Mouse (Mus musculus): Measurements from ENCODE around the gene Pkn2.
A peak's percentile ranks its signal among the peaks of the same experiment; 100 is the strongest.

Gene Pkn2

DNA sequence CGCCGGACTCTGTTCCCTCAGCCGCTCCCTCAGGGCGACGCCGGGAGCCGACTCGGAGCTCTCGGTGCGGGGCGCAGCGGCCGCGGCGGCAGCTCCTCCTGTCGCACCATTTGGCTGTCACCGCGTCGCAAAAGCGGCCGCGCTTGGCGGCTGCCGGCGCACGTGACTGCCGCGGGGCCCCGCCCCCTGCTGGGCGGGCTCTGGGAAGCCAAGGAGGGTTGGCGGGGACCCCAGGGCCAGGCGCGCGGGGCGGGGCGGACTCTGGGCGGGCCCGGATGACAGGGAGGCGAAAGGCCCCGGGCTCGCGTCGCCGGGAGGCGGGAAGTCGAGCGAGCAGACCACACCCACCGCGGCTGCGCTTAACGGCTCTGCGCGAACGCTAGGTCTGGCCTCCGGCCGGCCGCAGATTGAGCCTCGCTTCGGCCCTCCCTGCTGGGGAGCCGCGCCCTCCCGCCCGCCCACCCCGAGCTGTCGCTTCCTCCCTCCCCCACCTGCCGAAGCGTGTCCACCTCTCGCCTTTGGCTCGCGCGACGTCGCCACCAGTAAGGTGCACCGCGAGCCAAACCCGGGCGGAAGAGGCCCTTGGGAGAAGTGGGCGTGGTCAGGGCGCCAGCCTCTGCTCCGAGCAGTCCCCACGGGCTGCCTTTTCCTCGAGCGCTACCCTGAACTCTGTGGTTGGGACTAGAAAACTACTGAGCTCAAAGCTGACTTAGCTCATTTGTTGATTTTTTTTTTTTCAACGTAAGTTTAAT, at the start of gene Pkn2:
Gene Pkn2, minus strand, starts transcription at position 133 of the 752 bp plus-strand sequence.
- peak; percentile 100 for DNase-seq

DNA sequence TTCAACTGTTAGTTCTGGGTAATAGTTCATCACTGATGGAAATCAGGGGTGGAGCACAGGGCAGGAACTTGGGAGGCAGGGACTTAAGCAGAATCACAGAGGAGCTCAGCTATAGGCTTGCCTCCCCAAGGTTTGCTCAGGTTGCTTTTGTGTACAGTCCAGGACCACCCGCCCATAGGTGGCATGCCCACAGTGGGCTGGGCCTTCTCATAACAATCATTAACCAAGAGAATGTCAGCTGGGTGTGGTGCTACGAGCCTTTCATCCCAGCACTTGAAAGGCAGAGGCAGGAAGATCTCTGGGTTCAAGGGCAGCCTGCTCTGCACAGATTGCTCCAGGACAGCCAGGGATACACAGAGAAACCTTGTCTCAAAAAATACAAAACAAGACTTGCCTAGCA, 48.1 kb upstream of the Pkn2 start:
- no peak for DNase-seq

DNA sequence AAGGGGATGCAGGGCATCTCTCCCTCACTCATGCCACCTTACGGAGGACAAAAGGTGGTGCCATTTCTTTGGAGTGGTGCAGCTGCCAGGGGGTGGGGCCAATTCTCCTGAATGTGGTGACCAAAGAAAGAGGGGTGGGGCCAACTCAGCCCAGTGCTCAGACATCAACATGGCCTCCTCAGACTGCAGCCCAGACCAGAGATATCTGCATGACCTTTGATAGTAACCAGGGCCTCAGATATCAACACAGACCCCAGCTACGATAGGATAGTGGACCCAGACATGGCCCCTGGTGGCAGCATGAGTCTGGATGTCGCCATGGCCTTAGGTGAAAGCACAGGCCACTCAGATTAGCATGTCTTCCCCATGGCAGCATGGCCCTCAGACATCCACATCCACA, 45.5 kb upstream of the Pkn2 start:
- DNase-seq, result no peak

DNA sequence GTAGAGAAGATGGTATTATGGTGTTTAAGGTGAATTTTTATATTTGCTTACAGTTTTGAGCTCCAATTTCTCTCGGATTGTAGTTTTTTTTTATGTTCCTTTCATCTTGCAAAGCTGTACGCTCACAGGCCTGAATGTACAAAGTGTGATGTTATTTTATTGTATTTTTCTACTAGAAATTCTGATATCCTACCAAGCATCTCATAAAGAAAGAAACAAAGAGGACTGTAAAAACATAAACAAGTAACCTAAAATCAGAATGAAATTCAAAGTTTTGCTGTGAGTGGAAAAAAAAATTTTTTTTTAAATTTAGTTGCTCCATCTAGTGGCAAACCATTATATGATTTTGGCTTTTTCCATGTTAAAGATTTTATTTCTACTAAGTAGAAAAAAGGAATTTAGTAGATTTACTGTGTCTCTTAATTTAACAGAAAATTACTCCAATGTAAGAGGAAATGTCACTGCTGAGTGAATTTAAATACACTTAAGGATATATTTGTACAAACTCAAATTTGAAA, 43.1 kb upstream of the Pkn2 start:
- no peak for DNase-seq

DNA sequence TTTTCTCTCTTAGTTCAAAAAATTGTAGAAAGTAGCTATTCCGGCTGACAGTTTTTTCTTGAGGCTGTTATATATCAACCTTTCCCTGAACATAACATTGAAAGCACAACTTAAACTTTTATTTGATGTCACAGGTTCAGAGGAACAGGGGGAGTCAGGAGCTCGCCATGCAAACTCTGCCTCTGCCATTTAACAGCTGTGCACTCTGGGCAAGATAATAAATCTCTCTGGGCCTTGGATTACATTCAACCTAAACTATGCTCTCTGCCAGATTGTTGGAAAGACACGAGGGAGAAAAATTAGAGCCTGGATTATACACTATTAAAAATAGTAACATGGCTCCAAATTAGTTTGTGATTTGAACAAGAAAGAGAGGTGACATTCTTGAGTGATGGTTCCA, 37.3 kb upstream of the Pkn2 start:
- DNase-seq, result peak; percentile 41

DNA sequence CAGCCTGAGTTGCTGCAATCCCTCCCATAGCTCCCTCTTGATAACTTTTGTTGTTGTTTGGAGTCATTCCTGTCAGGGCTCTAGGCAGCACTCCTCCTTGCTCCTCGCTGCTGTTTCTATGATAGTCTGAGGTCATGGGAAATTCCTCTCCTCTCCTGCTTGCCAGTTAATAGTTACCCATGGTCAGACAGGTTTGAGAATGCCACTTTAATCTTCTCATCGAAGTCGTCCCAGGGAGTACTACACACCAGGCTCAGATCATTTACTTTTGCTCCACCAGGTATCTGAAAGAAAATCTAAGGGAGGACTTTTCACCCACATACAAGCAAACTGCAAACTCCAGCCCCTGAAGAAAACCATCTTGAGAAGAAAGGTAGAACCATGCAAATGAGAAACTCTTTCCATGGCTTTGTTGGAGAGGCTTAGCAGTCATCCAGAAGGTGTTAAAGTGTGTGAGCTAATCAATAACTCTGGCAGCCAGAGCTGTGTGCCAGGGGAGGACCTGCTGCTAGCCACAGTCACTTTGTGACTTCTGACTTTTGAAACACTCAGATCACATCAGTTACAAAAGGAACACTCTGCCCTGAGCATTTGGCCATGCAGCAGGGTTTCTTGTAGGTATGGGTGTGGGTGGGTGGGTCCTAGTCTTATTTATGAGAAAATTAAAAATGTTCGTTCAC, 36.1 kb upstream of the Pkn2 start:
- DNase-seq, result peak; percentile 52

DNA sequence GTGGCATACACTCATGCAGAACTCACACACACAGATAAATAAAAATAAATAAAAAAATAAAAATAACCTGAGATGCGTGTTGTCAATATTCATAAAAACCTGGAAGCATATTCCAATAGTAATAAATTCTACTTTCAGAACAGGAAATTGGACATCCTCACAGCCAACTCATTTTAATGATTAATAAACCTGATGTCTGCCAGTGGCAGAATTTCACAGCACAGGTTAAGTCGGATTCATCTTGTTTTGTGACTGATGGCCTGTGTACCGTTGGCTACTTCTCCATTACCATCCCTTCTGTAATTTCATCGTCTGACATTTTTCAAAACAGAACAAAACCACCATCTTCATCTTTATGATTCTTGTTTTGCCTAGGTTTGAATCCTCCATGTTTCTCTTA, 35.4 kb upstream of the Pkn2 start:
- no peak for DNase-seq

DNA sequence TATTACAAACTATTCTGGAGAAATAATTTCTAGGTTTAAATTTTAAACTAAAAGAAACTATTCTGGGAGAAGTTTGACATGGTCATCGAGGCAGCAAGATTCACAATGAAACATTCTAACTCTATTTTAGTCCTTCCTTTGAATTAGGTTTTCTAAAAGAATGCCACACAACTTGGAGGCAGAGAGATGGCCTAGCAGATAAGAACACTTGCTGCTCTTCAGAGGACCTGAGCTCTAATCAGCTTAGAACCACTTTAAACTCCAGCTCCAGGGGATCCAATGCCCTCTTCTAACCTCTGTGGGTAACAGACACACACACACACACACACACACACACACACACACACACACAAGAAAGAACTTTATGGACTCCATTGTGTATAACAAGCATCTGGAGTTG, 31.5 kb upstream of the Pkn2 start:
- no peak for DNase-seq

DNA sequence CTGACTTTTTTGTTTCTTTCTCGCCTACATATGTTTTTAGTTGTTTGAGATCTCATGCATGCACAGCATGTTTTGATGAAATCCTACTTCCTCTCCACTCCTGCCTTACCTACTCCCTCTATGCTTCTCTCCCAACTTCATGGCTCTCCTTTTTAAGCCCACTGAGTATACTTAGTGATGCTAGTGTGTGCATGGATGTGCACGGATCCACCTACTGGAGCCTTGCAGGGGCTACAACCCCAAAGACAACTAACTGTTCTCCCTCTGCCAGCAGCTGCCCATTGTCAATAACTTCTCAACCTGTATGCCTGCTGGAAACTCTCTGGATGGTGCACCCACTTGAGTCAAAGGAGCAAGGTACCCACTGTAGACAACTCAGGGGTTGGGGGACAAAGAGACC, 17.9 kb upstream of the Pkn2 start:
- DNase-seq, result no peak

DNA sequence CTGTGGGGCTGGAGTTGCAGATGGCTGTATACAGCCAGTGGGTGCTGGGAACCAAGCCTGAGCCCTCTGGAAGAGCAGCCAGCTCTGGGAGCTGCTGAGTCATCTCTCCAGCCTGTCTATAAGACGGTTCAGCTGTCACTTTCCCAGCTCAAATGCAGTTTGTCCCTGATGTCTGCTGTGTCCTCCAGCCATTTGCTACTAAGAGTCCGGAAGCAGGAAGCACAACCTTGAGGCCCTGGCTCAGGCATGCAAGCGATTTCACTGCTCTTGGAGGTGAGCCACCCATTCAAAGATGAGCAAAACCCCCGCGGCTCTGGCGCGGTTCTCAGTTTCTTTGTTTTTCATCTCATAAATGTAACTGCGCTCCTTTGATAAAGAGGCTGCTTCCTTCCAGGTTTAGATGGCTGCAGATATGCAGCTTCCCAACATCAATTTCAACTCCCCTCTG, 17.2 kb upstream of the Pkn2 start:
- DNase-seq, result peak; percentile 93

DNA sequence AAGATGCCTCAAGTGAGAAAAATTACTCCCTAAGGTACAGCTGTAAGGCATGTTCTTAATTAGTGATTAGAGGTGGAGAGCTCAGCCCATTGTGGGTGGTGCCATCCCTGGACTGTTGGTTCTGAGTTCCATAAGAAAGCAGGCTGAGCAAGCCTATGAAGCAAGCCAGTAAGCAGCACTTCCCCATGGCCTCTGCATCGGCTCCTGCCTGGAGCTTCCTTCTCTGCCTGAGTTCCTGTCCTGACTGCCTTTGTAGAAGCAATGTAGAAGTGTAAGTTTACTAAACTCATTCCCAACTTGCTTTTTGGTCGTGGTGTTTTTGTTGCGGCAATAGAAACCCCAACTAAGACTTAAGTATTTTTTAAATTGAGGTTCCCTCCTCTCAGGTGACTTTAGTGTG, 8.6 kb upstream of the Pkn2 start:
- DNase-seq, result no peak

DNA sequence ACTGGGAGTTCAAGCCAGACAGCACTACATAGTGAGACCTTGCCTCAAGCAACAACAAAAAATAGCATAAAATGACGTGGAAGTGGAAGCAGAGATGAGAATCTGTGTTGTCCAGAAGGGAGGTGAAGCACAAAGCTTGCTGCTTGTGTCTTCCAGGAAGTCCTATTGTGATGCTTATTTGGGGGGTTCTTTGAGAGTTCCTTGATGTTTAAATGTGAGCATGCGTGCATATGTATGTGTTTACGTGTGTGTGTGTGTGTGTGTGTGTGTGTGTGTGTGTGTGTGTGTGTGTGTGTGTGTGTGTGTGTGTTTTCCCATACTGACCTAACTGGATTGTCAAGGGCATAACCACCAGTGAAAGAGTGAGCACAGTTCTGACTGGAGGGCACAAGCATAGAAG, 5.2 kb upstream of the Pkn2 start:
- no peak for DNase-seq

DNA sequence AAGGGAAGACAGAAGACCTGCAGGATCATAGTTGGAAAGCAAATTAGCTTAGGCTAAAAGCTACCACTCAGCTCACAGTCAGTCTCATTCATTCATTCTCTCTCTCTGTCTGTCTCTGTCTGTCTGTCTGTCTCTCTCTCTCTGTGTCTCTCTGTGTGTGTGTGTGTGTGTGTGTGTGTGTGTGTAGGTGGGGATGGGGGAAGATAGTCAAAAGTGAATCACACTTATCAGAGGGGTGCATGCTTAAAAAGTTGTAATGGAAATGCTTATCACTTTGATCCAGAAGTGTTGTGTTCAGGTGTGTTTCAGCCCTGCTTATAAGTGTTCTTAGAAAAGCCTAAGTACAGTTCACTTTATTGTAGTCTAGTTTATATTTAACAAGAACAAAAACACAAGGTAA, 2.8 kb upstream of the Pkn2 start:
- DNase-seq, result no peak

DNA sequence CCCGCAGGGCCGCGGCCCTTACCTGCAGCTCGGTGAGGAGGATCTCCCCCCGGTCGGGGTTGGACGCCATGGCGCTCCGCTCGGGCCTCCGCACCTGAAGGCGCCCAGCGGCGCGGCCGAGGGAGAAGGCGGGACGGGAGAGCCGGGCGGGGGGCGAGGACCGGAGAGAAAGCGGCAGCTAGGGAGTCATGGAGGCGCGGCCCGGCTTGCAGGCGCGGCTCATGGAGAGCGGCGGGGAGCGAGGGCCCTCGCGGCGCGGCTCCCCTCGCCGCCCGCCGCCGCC, 274 bp downstream of the Pkn2 start:
- no peak for DNase-seq

DNA sequence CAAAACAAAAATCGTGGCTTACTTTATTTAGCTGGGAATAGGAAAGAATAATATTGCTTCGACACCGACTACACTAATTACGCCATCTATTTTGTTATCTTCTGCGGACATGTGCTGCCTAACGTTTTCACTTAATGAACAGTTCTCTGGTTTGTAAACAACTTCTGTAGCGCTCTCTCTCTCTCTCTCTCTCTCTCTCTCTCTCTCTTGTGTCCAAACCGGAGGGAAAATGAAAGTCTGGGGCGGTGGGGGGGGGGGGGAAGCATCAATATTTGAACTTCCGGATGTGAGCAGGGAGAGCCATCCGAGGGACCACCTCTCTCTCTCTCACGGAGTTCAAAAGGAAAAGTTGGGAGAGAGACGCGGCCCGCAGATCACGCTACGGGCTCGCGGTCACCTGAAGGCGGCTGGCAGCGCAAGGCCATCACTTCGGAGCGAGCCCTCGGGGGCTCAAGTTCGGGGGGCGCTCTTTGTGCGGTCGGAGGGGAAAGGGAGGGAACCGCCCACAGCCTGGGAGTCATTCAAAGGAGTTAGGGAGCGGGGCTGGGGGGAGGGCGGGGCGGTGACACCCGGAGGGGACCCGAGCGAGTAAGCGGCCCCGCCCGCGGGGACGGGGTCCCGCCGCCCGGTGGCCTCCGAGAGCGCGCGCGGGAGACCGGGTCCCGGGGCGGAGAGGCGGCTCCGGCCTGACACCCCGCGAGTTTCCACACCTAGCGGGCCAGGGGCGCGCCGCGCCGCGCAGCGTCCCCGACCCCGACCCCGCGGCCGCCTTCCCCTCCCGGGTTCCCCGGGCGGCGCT, 815 bp downstream of the Pkn2 start:
- DNase-seq, result no peak

DNA sequence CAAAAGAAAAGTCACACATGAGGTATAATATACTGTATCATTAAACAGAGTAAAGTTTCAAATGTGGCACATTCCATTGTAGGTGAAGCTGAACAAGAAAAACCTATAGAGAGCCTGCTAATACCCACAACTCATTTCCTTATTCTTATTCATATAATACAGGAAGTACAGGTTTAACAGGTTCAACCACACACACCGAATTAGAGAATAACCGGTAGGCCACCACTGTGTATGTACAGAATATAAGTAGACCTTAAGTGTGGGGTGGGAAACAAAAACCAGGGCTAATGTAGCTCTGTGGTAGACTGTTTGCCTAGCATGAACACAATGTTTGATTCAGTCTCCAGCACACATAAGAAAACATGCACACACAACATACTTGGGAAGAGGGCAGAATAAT, 18.6 kb downstream of the Pkn2 start:
- DNase-seq, result no peak

DNA sequence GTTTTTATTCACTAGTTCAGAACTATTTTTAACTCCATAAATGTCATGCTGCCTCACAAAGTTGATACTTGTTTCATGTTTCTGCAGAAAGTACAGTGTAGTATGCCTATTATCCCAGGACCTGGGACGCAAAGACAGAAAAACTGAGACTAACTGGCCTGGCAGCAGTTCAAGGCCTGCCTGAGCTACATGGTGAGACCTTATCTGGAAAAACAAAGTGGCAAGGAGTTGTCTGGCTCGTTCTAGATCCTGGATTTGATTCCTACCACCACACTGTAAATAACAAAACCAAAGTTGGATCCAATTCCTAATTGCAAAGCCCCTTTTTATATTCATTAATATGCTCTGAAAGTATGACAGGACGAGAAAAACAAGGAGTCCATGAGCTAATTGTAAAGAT, 25.0 kb downstream of the Pkn2 start:
- DNase-seq, result no peak

DNA sequence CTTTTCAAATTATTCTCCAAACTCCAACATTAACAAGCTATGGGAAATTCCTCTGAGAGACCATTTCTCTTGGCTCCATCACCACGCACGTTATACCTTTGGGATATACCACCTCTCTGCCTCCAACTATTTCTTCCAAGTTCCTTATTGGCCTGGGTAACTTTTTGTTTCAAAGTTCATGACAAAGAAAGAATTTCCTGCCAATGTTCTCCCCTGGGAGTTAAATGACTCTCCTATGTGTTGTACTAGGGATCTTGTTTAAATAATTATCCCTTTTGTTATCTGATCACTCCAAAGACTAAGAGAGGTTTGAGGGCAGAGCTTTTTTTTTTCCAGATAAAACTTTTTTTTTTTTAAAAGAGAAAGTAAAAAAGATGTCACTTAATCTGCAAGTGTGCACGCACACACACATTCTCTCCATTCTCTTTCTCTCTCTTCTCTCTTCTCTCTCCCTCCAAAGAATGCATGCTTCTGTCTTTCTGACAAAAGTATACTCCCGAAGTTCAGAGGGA, 25.8 kb downstream of the Pkn2 start:
- DNase-seq, result no peak

DNA sequence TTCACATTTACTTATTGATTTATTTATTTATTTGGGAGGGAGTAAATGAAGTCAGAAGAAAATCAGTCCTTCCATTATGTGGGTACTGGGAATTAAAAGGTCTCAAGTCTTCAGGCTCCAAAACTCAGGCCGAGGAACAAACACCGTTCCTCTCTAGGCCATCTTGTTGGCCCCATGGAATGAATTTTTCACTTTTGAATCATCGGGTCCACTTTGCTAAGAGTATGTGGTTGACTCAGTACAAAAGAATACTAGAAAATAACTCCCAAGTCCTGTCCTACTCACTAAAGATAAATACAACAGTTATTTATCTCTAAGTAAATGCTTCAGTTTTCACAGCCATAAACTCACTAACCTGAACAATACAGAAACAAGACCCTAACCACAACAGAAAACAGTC, 28.9 kb downstream of the Pkn2 start:
- no peak for DNase-seq

DNA sequence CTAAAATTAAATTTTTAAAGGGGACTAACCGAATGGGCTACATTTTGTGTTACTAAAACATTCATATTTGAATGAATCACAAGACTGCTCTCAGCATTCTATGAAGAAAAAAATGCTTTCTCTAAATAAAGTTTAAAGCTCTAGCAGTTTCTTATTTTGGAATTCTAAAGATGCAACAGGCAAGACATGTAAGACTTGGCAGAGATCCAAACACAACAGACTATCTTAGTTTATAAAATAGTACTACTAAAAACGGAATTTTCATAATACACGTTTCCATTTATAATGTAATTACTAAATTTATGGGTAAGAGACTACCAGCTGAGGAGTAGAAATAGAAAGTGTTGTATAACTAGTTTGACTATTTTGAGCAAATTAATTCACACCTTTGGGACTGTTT, 30.2 kb downstream of the Pkn2 start:
- no peak for DNase-seq

DNA sequence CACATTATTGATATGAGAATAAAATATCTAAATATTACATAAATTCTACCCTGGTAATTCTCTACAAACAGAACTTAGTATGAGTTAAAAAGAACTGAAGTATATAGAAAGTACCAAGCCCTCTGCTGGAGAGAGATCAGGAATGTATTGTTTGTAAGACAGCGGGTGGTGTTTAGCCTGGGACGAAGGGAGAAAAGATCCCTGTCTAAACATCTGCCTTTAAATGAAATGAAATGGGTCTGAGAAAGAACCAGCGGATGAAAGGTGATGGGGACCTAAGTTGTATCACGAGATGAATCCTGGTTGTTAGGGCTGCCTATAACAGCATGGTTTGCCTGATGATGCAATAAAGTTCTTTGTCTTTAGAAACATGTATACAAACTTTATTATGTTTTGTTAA, 41.8 kb downstream of the Pkn2 start:
- DNase-seq, result no peak

DNA sequence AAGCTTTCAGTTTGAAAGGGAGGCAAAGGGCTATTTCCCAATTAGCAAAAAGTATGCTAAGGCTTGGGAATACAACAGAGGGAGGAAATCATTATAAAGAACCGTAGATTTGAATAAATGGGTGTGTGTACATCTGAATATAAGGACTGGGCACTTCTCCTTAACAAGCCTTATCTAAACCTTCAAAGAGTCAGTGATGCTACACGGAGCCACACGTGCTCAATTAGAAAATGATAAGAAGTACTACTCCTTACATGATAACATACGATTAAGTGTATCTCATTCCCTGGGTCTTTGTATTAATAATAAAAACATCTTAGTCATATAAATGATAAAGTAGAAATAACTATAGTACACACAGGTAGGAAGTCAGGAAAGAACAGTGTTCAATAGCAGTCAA, 47.0 kb downstream of the Pkn2 start:
- no peak for DNase-seq

DNA sequence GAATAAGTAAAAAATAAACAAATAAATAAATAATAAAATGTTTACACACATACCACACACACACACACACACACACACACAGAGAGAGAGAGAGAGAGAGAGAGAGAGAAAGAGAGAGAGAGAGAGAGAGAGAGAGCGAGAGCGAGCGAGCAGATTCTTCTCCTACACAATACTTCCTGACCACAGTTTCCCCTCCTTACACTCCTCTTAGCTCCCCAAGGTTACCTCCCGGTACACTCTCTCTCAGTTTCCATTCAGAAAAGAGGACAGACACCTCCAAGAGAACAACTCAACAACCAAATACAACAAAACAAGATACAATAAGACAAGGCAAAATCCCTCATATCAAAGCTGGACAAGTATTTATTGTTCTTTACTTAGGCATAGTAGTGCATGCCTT, 47.8 kb downstream of the Pkn2 start:
- no peak for DNase-seq

DNA sequence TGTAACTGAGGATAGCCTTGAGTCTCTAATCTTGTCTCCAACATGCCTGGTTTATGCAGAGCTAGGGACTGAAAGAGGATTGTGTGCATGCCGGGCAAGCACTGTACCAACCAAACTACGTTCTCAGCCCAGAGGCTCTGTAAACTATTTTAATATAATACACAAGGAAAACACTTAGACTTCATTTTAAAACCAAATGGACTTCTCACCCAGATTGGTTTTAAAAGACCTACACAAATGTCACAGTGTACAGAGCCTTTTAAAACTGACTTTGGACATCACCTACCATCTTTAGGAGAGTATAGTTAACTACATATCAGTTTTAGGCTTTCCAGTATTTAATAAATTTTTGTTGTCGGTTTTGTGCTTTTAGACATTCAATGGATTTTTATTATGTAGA, 48.9 kb downstream of the Pkn2 start:
- DNase-seq, result no peak

Data from heart, adult 11 months (tissue).